Mouse (Mus musculus) forebrain, embryonic 15.5 days (tissue): ENCODE data around the gene Asna1. TPM values are rescaled to one million over a fixed set of nuclear protein-coding genes. Genes with fewer than 3 reads are reported as not detected.
A peak's percentile ranks its signal among the peaks of the same experiment; 100 is the strongest.

ENCODE experiments used
- ATAC-seq: fragments of 200-750 bp; cut with Nextera tagmentation; replicated peaks from 2 replicates; pipeline ENCODE4 v1.8.0; 2017; ENCODE audit warnings: mild to moderate bottlenecking, moderate TSS enrichment, moderate library complexity
- H3K27ac ChIP-seq: fragments of 300-500 bp; sonication (generic); replicated peaks from 2 replicates; pipeline ENCODE4 v1.5.1; 2015; ENCODE audit warnings: mild to moderate bottlenecking, inconsistent platforms
- H3K27me3 ChIP-seq: fragments of 300-500 bp; sonication (generic); 2 replicates; pipeline ENCODE4 v1.6.1; 2015; ENCODE audit warnings: inconsistent platforms
- H3K36me3 ChIP-seq: fragments of 300-500 bp; sonication (generic); 2 replicates; pipeline ENCODE4 v1.6.1; 2015; ENCODE audit warnings: mild to moderate bottlenecking, inconsistent platforms
- H3K4me1 ChIP-seq: fragments of 300-500 bp; sonication (generic); 2 replicates; pipeline ENCODE4 v1.6.1; 2015; ENCODE audit warnings: inconsistent platforms
- H3K4me2 ChIP-seq: fragments of 300-500 bp; sonication (generic); replicated peaks from 2 replicates; pipeline ENCODE4 v1.6.1; 2015; ENCODE audit warnings: mild to moderate bottlenecking, inconsistent platforms
- H3K4me3 ChIP-seq: fragments of 300-500 bp; sonication (generic); 2 replicates; pipeline ENCODE4 v1.5.1; 2015; ENCODE audit warnings: mild to moderate bottlenecking, inconsistent platforms
- H3K9ac ChIP-seq: fragments of 300-500 bp; sonication (generic); replicated peaks from 2 replicates; pipeline ENCODE4 v1.6.1; 2015; ENCODE audit warnings: mild to moderate bottlenecking, inconsistent platforms
- H3K9me3 ChIP-seq: fragments of 300-500 bp; sonication (generic); 2 replicates; pipeline ENCODE4 v1.6.1; 2016; ENCODE audit warnings: inconsistent platforms
- WGBS: fragments of 180-500 bp; shearing (Covaris S2); methylation state at CpG from one replicate; pipeline ENCODE4 v1.1.7; 2015; ENCODE audit warnings: mixed read lengths; 5-methylcytosine and 5-hydroxymethylcytosine counted together
- polyA plus RNA-seq: library from polyadenylated mRNA; unstranded; fragments of >200 nt; fragmentation: Nextera tagmentation; extraction: Ambion mirVana; gene quantifications from 2 replicates; pipeline ENCODE4 v1.2.1, GENCODE M21; 2015

Asna1 gene
- polyA plus RNA-seq, 1 experiment from 2014 or later = 154 TPM

DNA sequence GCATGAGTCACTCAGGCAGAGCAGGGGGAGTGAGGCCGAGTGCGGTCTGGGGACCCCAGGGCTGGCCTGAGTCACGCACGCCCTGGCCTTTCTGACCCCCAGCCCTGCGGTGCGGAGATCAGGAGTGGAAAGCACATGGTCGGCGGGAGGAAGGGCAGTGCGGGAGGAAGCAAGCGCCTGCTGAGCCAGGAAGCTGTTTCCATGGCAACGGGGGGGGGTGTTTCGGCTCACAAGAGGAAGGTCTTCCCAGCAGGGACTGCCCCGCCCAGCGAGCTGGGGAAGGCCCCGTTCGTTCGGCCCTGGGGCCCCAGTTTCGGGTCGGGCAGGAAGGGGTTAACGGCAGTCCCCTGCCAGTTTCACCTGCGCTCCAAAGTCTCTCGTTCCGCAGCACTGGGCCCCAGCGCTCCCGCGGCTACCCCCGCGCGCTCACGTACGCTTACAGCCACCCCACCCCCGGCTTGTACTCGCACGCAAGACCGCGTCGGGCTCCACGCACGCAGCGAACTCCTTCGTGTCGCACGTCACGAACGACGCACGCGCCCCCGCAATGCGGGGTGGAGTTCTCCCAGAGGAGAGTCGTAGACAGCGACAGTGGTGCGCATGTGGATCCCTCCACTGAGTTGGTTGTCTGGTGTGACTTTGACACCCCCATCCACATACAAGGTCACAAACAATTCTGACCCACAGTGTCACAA lies 39.2 kb downstream of the Asna1 start:
- ATAC-seq = peak; percentile 62
- WGBS = under 1% methylated on average over 53 of the region's 53 CpGs
- Histone ChIP-seq H3K9ac (peak overlapping the region; percentile 61), H3K4me2 (peak overlapping the region; percentile 99), H3K9me3 (no peaks in the 10 kb centered on the region), H3K36me3 (no peaks in the 10 kb centered on the region), H3K4me1 (peaks cover 32% of the 10 kb centered on the region), H3K4me3 (peak overlapping the region; percentile 60), H3K27ac (peak overlapping the region; percentile 85), H3K27me3 (peaks cover 12% of the 10 kb centered on the region; the same call in 1 of the 2 replicates)

DNA sequence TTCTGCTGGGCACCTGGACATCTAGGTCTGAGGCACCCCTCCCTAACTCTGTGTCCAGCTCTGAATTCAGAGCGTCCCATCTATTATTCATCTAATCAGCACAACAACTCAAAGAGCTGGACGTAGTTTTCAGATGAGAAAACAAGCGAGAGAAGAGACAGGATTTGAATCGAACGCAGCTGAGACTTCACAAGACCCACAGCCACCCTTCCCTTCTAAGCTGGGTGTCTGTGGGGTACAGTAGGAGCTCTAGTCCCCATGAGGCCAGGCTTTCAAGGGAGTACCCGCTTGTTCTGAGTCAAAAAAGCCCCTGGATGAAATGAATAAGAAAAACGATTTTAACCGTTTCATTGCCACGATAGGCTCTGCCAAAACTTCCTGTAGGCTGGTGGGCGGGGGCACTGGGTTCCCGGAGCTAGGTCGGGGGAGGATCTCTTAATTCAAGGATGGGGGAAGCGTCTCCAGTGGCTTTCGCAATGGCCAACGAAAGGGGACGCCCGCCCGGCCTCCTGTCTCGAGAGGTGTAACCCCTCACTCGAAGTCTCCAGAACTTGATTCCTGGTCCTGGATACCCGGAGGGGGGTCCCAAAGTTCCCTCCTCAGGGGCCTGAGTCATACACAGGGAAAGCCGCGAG lies 39.9 kb downstream of the Asna1 start:
- peaks cover 35% of the 10 kb centered on the region for H3K4me1 ChIP-seq

DNA sequence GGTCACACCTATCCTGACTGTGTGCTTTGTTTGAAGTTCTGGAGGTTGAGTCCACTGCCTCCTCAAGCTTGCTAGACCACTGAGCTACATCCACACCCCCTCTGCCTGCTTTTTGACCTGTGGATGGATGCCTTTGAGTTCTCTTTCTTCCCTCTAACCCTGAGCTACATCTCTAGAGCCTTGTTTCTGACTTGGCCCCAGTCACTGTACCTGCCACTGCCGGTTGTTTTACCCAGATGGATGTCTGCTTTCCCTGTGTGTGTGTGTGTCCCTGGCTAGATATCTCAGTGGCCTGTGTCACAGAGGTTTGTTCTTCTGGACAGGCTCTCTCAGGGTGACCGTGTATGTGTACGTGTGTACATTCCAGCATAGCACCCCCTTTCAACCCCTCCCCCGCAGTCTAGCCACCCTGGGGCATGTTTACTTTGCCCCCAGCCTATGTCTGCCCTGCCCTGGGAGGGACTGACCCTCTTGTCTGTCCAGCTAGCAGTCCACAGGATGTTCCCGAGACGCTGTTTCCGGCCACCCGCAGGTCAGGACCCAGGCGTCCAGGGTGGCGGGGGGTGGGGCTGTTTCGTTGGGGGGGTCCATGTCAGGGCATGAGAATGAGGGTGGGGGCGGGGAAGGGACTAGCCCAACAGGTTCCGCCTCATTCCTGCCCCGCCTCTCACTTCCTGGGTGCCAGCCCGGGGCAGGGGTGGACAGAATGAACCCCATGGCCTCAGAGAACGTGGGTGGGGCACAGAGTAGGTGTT lies 40.6 kb downstream of the Asna1 start:
- H3K4me3 ChIP-seq = no peak overlapping the region
- H3K27me3 ChIP-seq = peaks cover 12% of the 10 kb centered on the region; the same call in 1 of the 2 replicates

More for the DNA sequence above, 39.9 kb downstream of the Asna1 start:
- Histone ChIP-seq H3K36me3 (no peaks in the 10 kb centered on the region), H3K4me3 (peak overlapping the region; percentile 60), H3K9ac (peak overlapping the region; percentile 61), H3K4me2 (peak overlapping the region; percentile 99), H3K27ac (peak overlapping the region; percentile 85), H3K9me3 (no peaks in the 10 kb centered on the region), H3K27me3 (peaks cover 12% of the 10 kb centered on the region; the same call in 1 of the 2 replicates)
- ATAC-seq = no peak; the same call in 1 of the 2 replicates
- under 1% methylated on average over 23 of the region's 23 CpGs for WGBS

DNA sequence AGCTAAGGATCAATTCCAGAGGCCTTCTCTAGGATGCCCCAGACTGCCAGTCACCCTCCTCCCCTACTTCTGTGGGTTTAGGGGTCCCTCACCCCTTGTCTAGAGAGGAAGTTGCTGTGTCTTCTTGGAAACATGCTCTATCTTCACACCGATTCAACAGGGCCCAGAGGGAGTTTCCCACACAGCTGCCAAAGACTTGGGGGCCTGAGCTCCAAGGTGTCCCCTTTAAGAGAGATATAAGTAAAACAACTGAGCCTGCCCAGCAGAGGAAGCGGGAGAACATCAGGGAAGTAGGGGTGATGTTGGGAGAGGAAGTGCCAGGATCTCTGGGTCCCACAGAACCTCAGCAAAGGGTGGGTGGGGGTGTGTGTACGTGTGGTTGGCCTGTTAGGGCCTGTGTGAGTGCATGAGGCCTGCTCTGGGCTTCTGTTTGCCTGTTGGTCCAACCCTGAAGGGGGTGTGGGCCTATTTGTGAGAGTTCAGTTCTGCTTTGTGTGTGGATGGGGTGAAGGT lies 42.5 kb downstream of the Asna1 start:
- Histone ChIP-seq H3K4me1 (peaks cover 54% of the 10 kb centered on the region), H3K27ac (no peak overlapping the region), H3K36me3 (no peaks in the 10 kb centered on the region), H3K9me3 (no peaks in the 10 kb centered on the region), H3K4me3 (no peak overlapping the region), H3K4me2 (no peak overlapping the region), H3K9ac (no peak overlapping the region), H3K27me3 (peaks cover 11% of the 10 kb centered on the region; the same call in 1 of the 2 replicates)
- 66% methylated on average over 3 of the region's 3 CpGs for WGBS
- no peak for ATAC-seq

More for the DNA sequence above, 40.6 kb downstream of the Asna1 start:
- ATAC-seq = no peak
- H3K9me3 ChIP-seq = no peaks in the 10 kb centered on the region
- peak overlapping the region; percentile 85; the same call in 1 of the 2 replicates for H3K27ac ChIP-seq
- WGBS = 15% methylated on average over 16 of the region's 16 CpGs
- H3K9ac ChIP-seq = 0 out of 2 replicates have a peak overlapping the region, but pooled peaks have one; percentile 61
- peak overlapping the region; percentile 99 for H3K4me2 ChIP-seq
- H3K4me1 ChIP-seq = peaks cover 38% of the 10 kb centered on the region
- no peaks in the 10 kb centered on the region for H3K36me3 ChIP-seq

DNA sequence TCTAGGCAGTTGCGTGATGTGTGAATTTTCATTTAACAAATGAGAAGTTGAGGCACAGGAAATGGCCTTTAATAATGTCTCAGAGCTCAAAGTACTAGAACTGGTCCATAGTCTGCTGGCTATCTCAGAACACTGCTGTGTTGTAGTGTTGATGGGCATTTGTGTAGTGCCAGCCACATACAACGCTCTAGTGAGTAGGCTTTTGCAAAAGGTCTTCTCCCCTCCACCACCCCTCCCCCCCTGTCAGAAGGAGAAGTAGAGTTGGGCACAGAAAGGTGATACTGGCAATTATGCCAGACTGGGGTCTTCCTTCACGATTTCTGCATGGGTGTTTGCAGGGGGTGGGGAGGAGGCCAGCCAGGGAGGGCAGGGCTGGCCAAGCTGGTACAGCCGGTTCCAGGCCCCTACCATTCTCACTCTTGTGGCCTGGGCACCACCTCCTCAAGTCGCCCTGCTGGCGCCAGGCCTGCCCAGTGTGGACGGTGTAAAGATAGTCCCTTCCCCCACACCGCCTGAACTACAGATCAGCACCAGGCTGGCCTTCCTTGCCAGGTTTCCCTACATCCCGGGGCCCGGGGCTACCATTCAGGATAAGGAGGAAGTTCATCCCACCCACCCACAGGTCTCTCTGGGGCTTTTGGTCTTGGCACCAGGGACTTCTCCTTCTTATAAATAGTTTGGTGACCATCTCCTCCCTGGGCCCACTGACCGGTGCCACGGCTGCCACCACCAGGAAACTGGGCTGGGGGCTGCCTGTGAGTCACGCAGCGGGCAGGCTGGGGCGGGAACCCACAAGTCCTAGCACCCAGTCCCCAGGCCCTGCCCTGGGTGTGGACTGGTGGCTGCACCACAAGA lies 43.2 kb downstream of the Asna1 start:
- Histone ChIP-seq H3K4me1 (peaks cover 61% of the 10 kb centered on the region), H3K27ac (no peak overlapping the region)
- no peak for ATAC-seq

DNA sequence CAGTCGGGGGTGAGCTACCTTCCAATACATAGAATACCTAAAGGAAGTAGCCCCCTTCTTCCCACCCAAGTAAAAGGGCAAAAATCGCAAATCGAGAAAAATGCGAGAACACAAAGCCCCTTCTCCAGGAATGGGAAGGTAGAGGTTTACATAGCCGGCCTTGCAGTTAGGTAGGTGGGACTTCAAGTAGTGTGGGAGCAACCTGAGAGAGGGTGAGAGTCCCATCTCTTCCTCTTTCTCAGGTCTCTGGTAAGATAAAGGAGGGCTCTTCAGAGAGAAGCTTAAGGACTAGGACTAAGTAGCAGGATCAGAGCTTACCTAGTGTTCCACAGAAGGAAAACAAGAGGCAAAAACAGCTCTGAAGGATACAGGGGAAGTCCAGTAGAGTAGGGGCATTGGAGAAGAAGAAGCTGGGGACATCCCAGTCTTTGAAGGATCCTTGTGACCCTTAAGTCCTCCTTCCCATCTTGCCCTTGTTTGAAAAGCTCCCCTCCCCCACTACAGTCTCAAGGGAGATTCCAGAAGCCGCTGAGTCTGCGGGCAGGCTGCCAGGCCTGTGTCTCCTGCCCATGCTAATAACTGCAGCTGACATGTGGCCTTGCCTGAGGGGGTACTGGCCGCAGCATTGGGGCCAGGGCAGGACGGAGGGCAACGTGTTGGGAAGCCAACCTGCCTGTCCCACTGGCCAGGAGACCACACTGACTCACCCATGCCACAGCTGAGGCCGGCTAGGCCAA lies 44.3 kb downstream of the Asna1 start:
- Histone ChIP-seq H3K4me2 (no peak overlapping the region; the same call in 1 of the 2 replicates), H3K36me3 (no peaks in the 10 kb centered on the region), H3K4me1 (peaks cover 67% of the 10 kb centered on the region), H3K9ac (no peak overlapping the region), H3K9me3 (no peaks in the 10 kb centered on the region), H3K4me3 (peak overlapping the region; percentile 33; the same call in 1 of the 2 replicates), H3K27me3 (peaks cover 13% of the 10 kb centered on the region; the same call in 1 of the 2 replicates), H3K27ac (no peak overlapping the region)
- 40% methylated on average over 11 of the region's 11 CpGs for WGBS
- no peak for ATAC-seq

More for the DNA sequence above, 43.2 kb downstream of the Asna1 start:
- no peak overlapping the region for H3K4me2 ChIP-seq
- no peaks in the 10 kb centered on the region for H3K9me3 ChIP-seq
- H3K36me3 ChIP-seq = no peaks in the 10 kb centered on the region
- 85% methylated on average over 15 of the region's 15 CpGs for WGBS
- H3K4me3 ChIP-seq = no peak overlapping the region
- no peak overlapping the region for H3K9ac ChIP-seq
- H3K27me3 ChIP-seq = peaks cover 16% of the 10 kb centered on the region; the same call in 1 of the 2 replicates

DNA sequence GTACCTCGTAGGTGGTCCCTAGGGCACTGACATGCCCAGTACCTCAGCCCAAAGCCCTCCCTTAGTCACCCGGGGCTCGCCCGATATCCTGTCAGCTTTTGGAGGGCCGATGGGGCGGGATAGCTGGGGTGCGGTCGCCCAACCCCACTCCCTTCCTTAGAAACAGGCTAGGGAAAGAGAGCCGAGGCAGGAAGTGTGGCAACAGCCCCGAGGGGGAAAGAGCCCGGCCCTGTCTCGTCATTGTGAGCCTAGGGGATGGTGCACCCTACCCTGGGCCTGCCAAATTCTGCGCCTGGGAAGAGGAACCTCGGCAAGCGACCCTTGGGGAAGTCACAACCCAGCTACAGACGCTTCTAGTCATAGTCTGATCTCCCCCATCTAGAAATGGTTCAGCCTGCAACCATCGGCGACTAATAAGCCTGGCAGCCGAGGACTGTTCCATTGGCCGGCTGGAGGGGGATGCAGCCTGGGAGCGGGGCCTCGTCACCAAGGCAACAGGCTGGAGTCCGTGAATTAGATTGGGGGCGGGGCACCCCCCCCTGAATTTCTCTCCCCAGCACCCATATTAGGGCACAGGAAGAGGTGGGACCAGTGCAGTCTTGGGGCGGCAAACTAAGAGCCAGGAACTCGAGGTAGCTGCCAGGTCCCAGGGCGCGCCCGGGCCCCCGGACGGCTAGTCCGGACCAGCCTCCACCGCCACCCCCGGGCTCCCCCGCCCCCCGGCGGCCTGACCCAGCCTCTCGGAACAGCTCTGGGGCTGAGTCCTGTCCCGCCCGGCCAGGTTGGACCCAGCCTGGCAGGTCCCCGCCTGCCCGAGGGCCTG lies 45.3 kb downstream of the Asna1 start:
- Histone ChIP-seq H3K27ac (peak overlapping the region; percentile 31), H3K9ac (peak overlapping the region; percentile 1; the same call in 1 of the 2 replicates), H3K36me3 (0 out of 2 replicates have a peak, but pooled peaks cover 5% of the 10 kb centered on the region), H3K4me1 (peaks cover 67% of the 10 kb centered on the region), H3K27me3 (peaks cover 13% of the 10 kb centered on the region; the same call in 1 of the 2 replicates), H3K9me3 (no peaks in the 10 kb centered on the region), H3K4me2 (peak overlapping the region; percentile 90), H3K4me3 (peak overlapping the region; percentile 33)
- WGBS = 3% methylated on average over 42 of the region's 42 CpGs
- peak; percentile 33; the same call in 1 of the 2 replicates for ATAC-seq

DNA sequence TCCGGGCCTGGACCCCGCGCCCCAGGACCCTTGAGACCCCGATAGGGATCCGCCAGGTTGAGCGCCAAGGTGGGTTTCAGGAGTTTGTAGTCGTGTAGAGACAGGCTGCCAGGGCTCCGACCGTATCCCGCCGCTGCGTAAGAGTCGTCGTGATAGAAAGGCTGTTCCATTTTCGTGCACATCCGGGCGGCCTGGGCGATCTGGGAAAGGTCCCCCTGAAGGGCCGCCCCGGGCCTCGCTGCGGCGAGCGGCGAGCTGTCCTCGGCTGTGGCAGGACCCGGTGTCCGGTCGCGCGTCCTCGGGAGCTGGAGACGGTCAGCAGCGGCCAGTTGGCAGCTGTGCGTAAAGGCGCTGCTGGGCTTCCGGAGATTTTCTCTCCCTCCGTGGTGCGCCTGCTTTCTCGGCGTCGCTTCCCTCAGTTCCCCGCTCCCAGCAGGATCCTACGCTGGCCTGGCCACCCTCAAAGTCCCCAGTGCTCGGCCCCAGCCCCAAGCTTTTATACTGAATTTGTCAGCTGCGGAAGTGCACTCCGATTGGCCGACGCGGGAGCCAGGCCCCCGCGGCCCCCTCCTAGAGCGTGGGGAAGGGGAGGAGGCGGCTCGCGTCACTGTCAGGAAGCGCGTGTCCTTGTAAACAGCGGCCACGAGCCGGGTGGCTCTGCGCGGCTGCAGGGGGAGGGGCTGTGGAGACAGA lies 46.7 kb downstream of the Asna1 start, which contains the start of gene Junb:
TSS of gene Junb (minus strand) at position 471 of the 693 bp plus-strand sequence.
- H3K4me3 ChIP-seq = peak within 1 kb of the TSS; percentile 54
- ATAC-seq = peak; percentile 34
- under 1% methylated on average over 63 of the region's 63 CpGs for WGBS
- H3K4me2 ChIP-seq = peak within 1 kb of the TSS; percentile 90
- peak within 1 kb of the TSS; percentile 31 for H3K27ac ChIP-seq
- peak within 1 kb of the TSS; percentile 52 for H3K9ac ChIP-seq
- H3K36me3 ChIP-seq = peaks cover 14% of the 10 kb centered on the region; the same call in 1 of the 2 replicates
- peaks cover 13% of the 10 kb centered on the region; the same call in 1 of the 2 replicates for H3K27me3 ChIP-seq
- H3K4me1 ChIP-seq = peaks cover 65% of the 10 kb centered on the region
- H3K9me3 ChIP-seq = no peaks in the 10 kb centered on the region

DNA sequence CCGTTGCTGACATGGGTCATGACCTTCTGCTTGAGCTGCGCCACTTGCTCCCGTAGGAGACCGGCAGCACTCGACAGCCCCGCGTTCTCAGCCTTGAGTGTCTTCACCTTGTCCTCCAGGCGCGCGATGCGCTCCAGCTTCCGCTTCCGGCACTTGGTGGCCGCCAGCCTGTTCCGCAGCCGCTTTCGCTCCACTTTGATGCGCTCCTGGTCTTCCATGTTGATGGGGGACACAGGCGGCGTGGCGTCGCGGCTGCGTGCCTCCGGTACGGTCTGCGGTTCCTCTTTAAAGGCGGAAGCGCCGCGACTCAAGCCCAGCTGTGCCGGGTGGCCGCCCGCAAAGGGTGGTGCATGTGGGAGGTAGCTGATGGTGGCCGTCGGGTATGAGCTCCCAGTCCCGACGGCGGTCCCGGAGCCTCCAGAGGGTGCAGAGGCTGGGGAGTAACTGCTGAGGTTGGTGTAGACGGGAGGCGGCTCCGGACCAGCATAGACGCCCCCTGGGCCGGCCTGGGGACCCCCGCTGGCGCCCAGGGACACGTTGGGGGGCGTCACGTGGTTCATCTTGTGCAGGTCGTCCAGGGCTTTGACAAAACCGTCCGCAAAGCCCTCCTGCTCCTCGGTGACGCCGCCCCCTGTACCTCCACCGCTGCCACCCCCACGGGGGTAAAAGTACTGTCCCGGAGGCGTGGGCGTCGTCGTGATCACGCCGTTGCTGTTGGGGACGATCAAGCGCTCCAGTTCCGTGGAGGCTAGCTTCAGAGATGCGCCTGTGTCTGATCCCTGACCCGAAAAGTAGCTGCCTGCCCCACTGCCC lies 47.4 kb downstream of the Asna1 start:
- H3K4me3 ChIP-seq = peak overlapping the region; percentile 54
- 2% methylated on average over 70 of the region's 70 CpGs for WGBS
- H3K36me3 ChIP-seq = peaks cover 20% of the 10 kb centered on the region
- no peaks in the 10 kb centered on the region for H3K9me3 ChIP-seq
- no peak for ATAC-seq
- peak overlapping the region; percentile 52 for H3K9ac ChIP-seq
- 0 out of 2 replicates have a peak overlapping the region, but pooled peaks have one; percentile 5 for H3K27ac ChIP-seq
- H3K4me1 ChIP-seq = peaks cover 68% of the 10 kb centered on the region
- H3K27me3 ChIP-seq = peaks cover 13% of the 10 kb centered on the region; the same call in 1 of the 2 replicates
- H3K4me2 ChIP-seq = peak overlapping the region; percentile 90
